Mouse (Mus musculus) cortical plate, adult 2 months (tissue): ENCODE measurements around the gene Marcksl1.

ENCODE experiments used
- CTCF ChIP-seq: fragments of 200-500 bp; IDR thresholded peaks from 2 replicates; pipeline ENCODE4 v1.5.1; 2011; ENCODE audit warnings: mild to moderate bottlenecking, control low read depth, low read length; ENCODE audit not compliant: insufficient read depth; ENCODE audit errors: extremely low read depth
- POLR2A ChIP-seq: fragments of 200-500 bp; IDR thresholded peaks from 2 replicates; pipeline ENCODE4 v1.6.1; 2011; ENCODE audit warnings: mild to moderate bottlenecking, low read length, control low read depth; ENCODE audit not compliant: insufficient read depth; ENCODE audit errors: extremely low read depth

GRCm38 (mm10) chr4:129556532-129557223 lies 43.3 kb downstream of the Marcksl1 start:
- no peak for TF ChIP-seq CTCF
- TF ChIP-seq POLR2A = peak; percentile 71; the same call in 1 of the 2 replicates
